Mouse (Mus musculus) myocyte (in vitro differentiated cells): ENCODE results near the gene Zdhhc12.

Experiments used
- CEBPB ChIP-seq: IDR thresholded peaks from 2 replicates; pipeline ENCODE4 v1.6.1; 2011; ENCODE audit warnings: mild to moderate bottlenecking, moderate library complexity; ENCODE audit not compliant: poor library complexity, insufficient read depth, severe bottlenecking
- E2F4 ChIP-seq: IDR thresholded peaks from one replicate; pipeline ENCODE4 v1.6.1; 2011; ENCODE audit warnings: mild to moderate bottlenecking, control low read depth, moderate library complexity; ENCODE audit not compliant: insufficient read depth
- MAX ChIP-seq: IDR thresholded peaks from one replicate; pipeline ENCODE4 v1.6.1; 2011; ENCODE audit warnings: low read depth, mild to moderate bottlenecking, control low read depth
- MYOD1 ChIP-seq, 3 experiments: IDR thresholded peaks; one replicate each; pipeline ENCODE4 v1.6.1; 2011; ENCODE audit warnings: control low read depth in 2 of 3, low read depth in 2 of 3, mild to moderate bottlenecking in 2 of 3, moderate library complexity in 1 of 3; ENCODE audit not compliant: insufficient read length in 2 of 3, control insufficient read depth in 1 of 3
- MYOG ChIP-seq, 3 experiments: IDR thresholded peaks; one replicate each; pipeline ENCODE4 v1.6.1; 2011; ENCODE audit warnings: control low read depth in 2 of 3, low read depth in 2 of 3, mild to moderate bottlenecking in 2 of 3; ENCODE audit not compliant: insufficient read length in 2 of 3, control insufficient read depth in 1 of 3, insufficient read depth in 1 of 3
- POLR2A ChIP-seq: IDR thresholded peaks from one replicate; pipeline ENCODE4 v1.6.1; 2011; ENCODE audit warnings: low read depth, mild to moderate bottlenecking, control low read depth, moderate library complexity; ENCODE audit not compliant: insufficient read length
- POLR2AphosphoS2 ChIP-seq: IDR thresholded peaks from one replicate; pipeline ENCODE4 v1.6.1; 2011; ENCODE audit warnings: low read depth, control low read depth; ENCODE audit not compliant: insufficient read length
- REST ChIP-seq: IDR thresholded peaks from one replicate; pipeline ENCODE4 v1.6.1; 2011; ENCODE audit warnings: mild to moderate bottlenecking, control low read depth, moderate library complexity; ENCODE audit not compliant: insufficient read depth, insufficient read length
- SRF ChIP-seq: IDR thresholded peaks from one replicate; pipeline ENCODE4 v1.6.1; 2011; ENCODE audit warnings: low read depth; ENCODE audit not compliant: control insufficient read depth, insufficient read length
- TCF12 ChIP-seq: IDR thresholded peaks from one replicate; pipeline ENCODE4 v1.6.1; 2011; ENCODE audit warnings: mild to moderate bottlenecking, control low read depth; ENCODE audit not compliant: poor library complexity, insufficient read depth, severe bottlenecking
- TCF3 ChIP-seq: IDR thresholded peaks from one replicate; pipeline ENCODE4 v1.6.1; 2011; ENCODE audit warnings: low read depth, control low read depth; ENCODE audit not compliant: insufficient read length
- USF1 ChIP-seq: IDR thresholded peaks from one replicate; pipeline ENCODE4 v1.6.1; 2011; ENCODE audit warnings: low read depth, mild to moderate bottlenecking, control low read depth, moderate library complexity

DNA sequence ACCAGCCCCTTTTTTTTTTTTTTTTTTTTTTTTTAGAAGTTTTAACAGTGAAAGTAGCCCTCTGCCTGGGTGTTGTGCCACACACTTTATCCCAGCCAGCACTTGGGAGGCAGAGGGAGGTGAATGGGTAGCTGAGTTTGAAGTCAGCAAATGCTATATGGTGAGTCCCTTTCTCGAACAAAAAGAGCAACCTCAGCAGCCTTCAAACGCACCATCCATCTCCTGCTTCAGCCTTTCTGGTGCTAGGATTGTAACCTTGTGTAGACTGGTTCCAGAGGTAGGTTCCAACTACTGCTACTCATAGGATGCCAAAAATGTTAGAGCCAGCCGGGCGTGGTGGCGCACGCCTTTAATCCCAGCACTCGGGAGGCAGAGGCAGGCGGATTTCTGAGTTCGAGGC, 17.0 kb downstream of the Zdhhc12 start:
- TF ChIP-seq POLR2A, result no peak
- TF ChIP-seq TCF3, result no peak
- TF ChIP-seq CEBPB, result no peak
- TF ChIP-seq TCF12, result no peak
- no peak for TF ChIP-seq MYOG (IDR thresholded peaks at IDR 0.05; ENCODE audit: control insufficient read depth in 1 of 3, insufficient read depth in 1 of 3, insufficient read length in 2 of 3, low read depth in 2 of 3)
- TF ChIP-seq POLR2AphosphoS2, result no peak
- no peak for TF ChIP-seq SRF
- no peak for TF ChIP-seq E2F4
- TF ChIP-seq MYOD1 (IDR thresholded peaks at IDR 0.05; ENCODE audit: control insufficient read depth in 1 of 3, insufficient read length in 2 of 3, low read depth in 2 of 3), result no peak
- TF ChIP-seq USF1, result no peak
- no peak for TF ChIP-seq MAX
- TF ChIP-seq REST, result no peak
